Mouse (Mus musculus) spleen, adult 2 months (tissue): Measurements from ENCODE around the gene Gm4869.

ENCODE experiments used
- CTCF ChIP-seq: fragments of 200-500 bp; IDR thresholded peaks from 2 replicates; pipeline ENCODE4 v1.5.1; 2011; ENCODE audit warnings: mild to moderate bottlenecking, inconsistent platforms; ENCODE audit not compliant: insufficient read depth, insufficient read length, insufficient replicate concordance; ENCODE audit errors: extremely low read depth
- POLR2A ChIP-seq: fragments of 200-500 bp; IDR thresholded peaks from 2 replicates; pipeline ENCODE4 v1.6.1; 2011; ENCODE audit warnings: low read depth, low read length, inconsistent platforms

- TF ChIP-seq POLR2A (no peak), CTCF (no peak)
These were observed 69.5 kb downstream of the Gm4869 start for GRCm38 (mm10) chr5:140514799-140515486.
